In genomic region chr14:31208084-31208483, GRCm38 (mm10) we compare ENCODE assay signal across 8 mouse cellular contexts. TPM values are rescaled to one million over a fixed set of nuclear protein-coding genes. Genes with fewer than 3 reads are reported as not detected.
DNase-seq lines count a peak whose midpoint lies in the region; ATAC-seq lines count a peak whose summit lies in the region.

Gene Tnnc1 (plus strand): TSS chr14:31208312.

- WGBS in kidney, embryonic 15.5 days: 77% methylated on average over 2 of the region's 2 CpGs
- 79% methylated on average over 2 of the region's 2 CpGs for WGBS in embryonic facial prominence, embryonic 13.5 days
- 35% methylated on average over 2 of the region's 2 CpGs for WGBS in heart, embryonic 15.5 days
- 74% methylated on average over 2 of the region's 2 CpGs for WGBS in liver, embryonic 12.5 days (ENCODE audit: insufficient replicate concordance)

- no peak for DNase-seq in kidney, postnatal 10 days
- no peak for DNase-seq in adipocyte (ENCODE audit: low spot score)
- DNase-seq in cerebellum, adult 18-20 months: no peak
- no peak for DNase-seq in adrenal gland, postnatal 14 days

- peaks cover 26% of the 10 kb centered on the region for H3K4me1 ChIP-seq in kidney, embryonic 15.5 days
- H3K4me1 ChIP-seq in embryonic facial prominence, embryonic 13.5 days: peaks cover 31% of the 10 kb centered on the region
- peaks cover 46% of the 10 kb centered on the region for H3K4me1 ChIP-seq in heart, embryonic 15.5 days (replicated peaks)
- peaks cover 59% of the 10 kb centered on the region for H3K4me1 ChIP-seq in liver, embryonic 12.5 days

- no peaks in the 10 kb centered on the region for H3K9me3 ChIP-seq in kidney, embryonic 15.5 days (replicated peaks)
- H3K9me3 ChIP-seq in embryonic facial prominence, embryonic 13.5 days: no peaks in the 10 kb centered on the region
- H3K9me3 ChIP-seq in heart, embryonic 15.5 days (replicated peaks): no peaks in the 10 kb centered on the region
- no peaks in the 10 kb centered on the region for H3K9me3 ChIP-seq in liver, embryonic 12.5 days (replicated peaks)

- peak within 1 kb of the TSS; percentile 89 for H3K4me2 ChIP-seq in kidney, embryonic 15.5 days
- H3K4me2 ChIP-seq in embryonic facial prominence, embryonic 13.5 days: peak within 1 kb of the TSS; percentile 89
- H3K4me2 ChIP-seq in heart, embryonic 15.5 days: peak within 1 kb of the TSS; percentile 84
- peak within 1 kb of the TSS; percentile 77 for H3K4me2 ChIP-seq in liver, embryonic 12.5 days

- H3K27me3 ChIP-seq in kidney, embryonic 15.5 days: no peaks in the 10 kb centered on the region
- no peaks in the 10 kb centered on the region for H3K27me3 ChIP-seq in embryonic facial prominence, embryonic 13.5 days
- H3K27me3 ChIP-seq in heart, embryonic 15.5 days: no peaks in the 10 kb centered on the region
- peaks cover 8% of the 10 kb centered on the region; the same call in 1 of the 2 replicates for H3K27me3 ChIP-seq in liver, embryonic 12.5 days (replicated peaks)

- peaks cover 14% of the 10 kb centered on the region for H3K36me3 ChIP-seq in kidney, embryonic 15.5 days
- H3K36me3 ChIP-seq in embryonic facial prominence, embryonic 13.5 days: peaks cover 17% of the 10 kb centered on the region
- peaks cover 26% of the 10 kb centered on the region for H3K36me3 ChIP-seq in heart, embryonic 15.5 days
- peaks cover 18% of the 10 kb centered on the region for H3K36me3 ChIP-seq in liver, embryonic 12.5 days

- H3K27ac ChIP-seq in kidney, embryonic 15.5 days: no peak within 1 kb of the TSS
- no peak within 1 kb of the TSS for H3K27ac ChIP-seq in embryonic facial prominence, embryonic 13.5 days
- H3K27ac ChIP-seq in heart, embryonic 15.5 days: peak within 1 kb of the TSS; percentile 92
- peak within 1 kb of the TSS; percentile 87 for H3K27ac ChIP-seq in liver, embryonic 12.5 days

- no peak for ATAC-seq in kidney, embryonic 15.5 days (replicated peaks; ENCODE audit: low FRiP score)
- no peak for ATAC-seq in embryonic facial prominence, embryonic 13.5 days (ENCODE audit: insufficient number of reproducible peaks, insufficient read depth, low FRiP score, low TSS enrichment, low read depth)
- peak; percentile 48 for ATAC-seq in heart, embryonic 15.5 days (replicated peaks; ENCODE audit: insufficient number of reproducible peaks, insufficient read depth, low FRiP score, low read depth)
- ATAC-seq in liver, embryonic 12.5 days: no peak

- H3K4me3 ChIP-seq in kidney, embryonic 15.5 days (replicated peaks): peak within 1 kb of the TSS; percentile 83
- H3K4me3 ChIP-seq in embryonic facial prominence, embryonic 13.5 days: peak within 1 kb of the TSS; percentile 77
- peak within 1 kb of the TSS; percentile 86 for H3K4me3 ChIP-seq in heart, embryonic 15.5 days
- H3K4me3 ChIP-seq in liver, embryonic 12.5 days: peak within 1 kb of the TSS; percentile 80

- H3K9ac ChIP-seq in kidney, embryonic 15.5 days: peak within 1 kb of the TSS; percentile 94; the same call in 1 of the 2 replicates
- 0 out of 2 replicates have a peak within 1 kb of the TSS, but pooled peaks have one; percentile 2 for H3K9ac ChIP-seq in embryonic facial prominence, embryonic 13.5 days
- peak within 1 kb of the TSS; percentile 96 for H3K9ac ChIP-seq in heart, embryonic 15.5 days
- H3K9ac ChIP-seq in liver, embryonic 12.5 days: peak within 1 kb of the TSS; percentile 94

RNA-seq across cellular contexts. Expression of gene Tnnc1, which starts in this region (rescaled TPM):
- 19.5 and 33.2 TPM in 2 replicates for polyA plus RNA-seq in kidney, embryonic 15.5 days (2015; fragmentation: Nextera tagmentation; extraction: Ambion mirVana)
- 34.6 and 38.8 TPM in 2 replicates for polyA plus RNA-seq in embryonic facial prominence, embryonic 13.5 days (2015; fragmentation: Nextera tagmentation; extraction: Ambion mirVana)
- 3,799 and 4,649 TPM in 2 replicates for polyA plus RNA-seq in heart, embryonic 15.5 days (2015; fragmentation: Nextera tagmentation; extraction: Ambion mirVana)
- polyA plus RNA-seq in liver, embryonic 12.5 days (2016; fragmentation: Nextera tagmentation; extraction: Ambion mirVana): 10.8 and 11.5 TPM in 2 replicates
- 0.67 and 1.3 TPM in 2 replicates for total RNA-seq in adrenal gland, postnatal 14 days (2021)

Comparison
In these comparisons a context has a peak if more than half of its experiments do, and no peak if none do; other contexts are left out.
1. RNA of gene Tnnc1 (polyA plus RNA-seq): 3,799 to 4,649 TPM in heart, embryonic 15.5 days; 34.6 to 38.8 TPM in embryonic facial prominence, embryonic 13.5 days, 19.5 to 33.2 TPM in kidney, embryonic 15.5 days and 10.8 to 11.5 TPM in liver, embryonic 12.5 days; every median in the first group is over 10 times any median in the second.
2. H3K27ac ChIP-seq: peak in heart, embryonic 15.5 days (single experiment) and liver, embryonic 12.5 days (single experiment); none in kidney, embryonic 15.5 days (single experiment) and embryonic facial prominence, embryonic 13.5 days (single experiment).
3. H3K9ac ChIP-seq: peak in every context shown above with its lines; median percentile 96 in heart, embryonic 15.5 days; 94 in kidney, embryonic 15.5 days; 94 in liver, embryonic 12.5 days; 2 in embryonic facial prominence, embryonic 13.5 days.
4. Peak in every context shown above with its lines, with median percentiles within 50 percentile points of each other: H3K4me2 ChIP-seq and H3K4me3 ChIP-seq.